Mouse (Mus musculus): Measurements from ENCODE around the gene Celsr2.

DNA sequence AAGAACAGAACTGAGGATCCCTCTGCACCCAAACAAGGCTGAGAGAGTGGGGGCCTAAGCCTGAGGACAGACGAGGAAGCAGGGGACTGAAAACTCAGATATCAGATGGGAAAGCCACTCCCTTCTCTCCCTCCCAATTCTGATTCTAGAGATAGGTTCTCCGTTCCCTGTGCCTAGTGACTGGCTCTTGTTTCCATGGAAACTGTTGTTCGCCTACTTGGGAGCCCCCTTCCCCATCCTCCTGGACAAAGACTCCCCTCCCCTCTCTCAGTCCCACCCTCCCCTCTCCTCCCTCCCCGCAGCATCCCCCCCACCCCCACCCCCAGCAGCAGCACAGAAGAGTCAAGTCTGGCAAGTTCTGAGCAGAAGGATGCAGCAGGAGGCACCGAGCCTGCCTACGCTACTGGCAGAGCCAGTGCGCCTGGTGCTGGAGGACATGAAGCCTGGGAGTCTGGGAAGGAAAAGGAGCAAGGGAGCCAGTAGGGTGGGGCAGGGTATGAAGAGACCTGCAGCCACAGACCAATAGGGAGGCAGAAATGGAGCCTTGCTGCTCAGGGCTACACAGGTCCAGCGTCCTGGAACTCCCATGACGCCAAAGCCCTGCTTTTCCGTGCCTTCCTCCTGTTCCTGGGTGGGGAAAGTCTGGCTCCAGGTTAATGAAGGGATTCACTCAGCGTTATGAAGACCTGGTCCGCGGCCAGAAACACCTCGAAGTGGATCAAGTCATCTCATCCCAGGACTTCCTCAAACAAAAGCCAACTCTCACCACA is 9.6 kb downstream of the Celsr2 start:
- TF ChIP-seq CTCF (IDR thresholded peaks at IDR 0.05; ENCODE audit: low read depth): no peak
- TF ChIP-seq EP300 (IDR thresholded peaks at IDR 0.05; ENCODE audit: low read depth): no peak

All from heart, postnatal 0 days (tissue).